Mouse (Mus musculus) CH12.LX (cell line): ENCODE measurements around the gene Robo3. TPM values are rescaled to one million over a fixed set of nuclear protein-coding genes. Genes with fewer than 3 reads are reported as not detected.

Experiments used
- DNase-seq: peaks from one replicate; pipeline ENCODE4 v3.0.0-alpha.2; 2013; ENCODE audit errors: extremely low read depth
- H3K27ac ChIP-seq: 2 replicates; pipeline ENCODE4 v1.5.1; 2012; ENCODE audit warnings: low read depth, mild to moderate bottlenecking, control low read depth, moderate library complexity; ENCODE audit not compliant: insufficient read depth
- H3K27me3 ChIP-seq: replicated peaks from 2 replicates; pipeline ENCODE3; 2012; ENCODE audit warnings: inconsistent platforms
- H3K36me3 ChIP-seq, 2 experiments: replicated peaks in 1 of 2; 2 replicates each; pipeline versions ENCODE3 to v1.6.1; 2012; ENCODE audit warnings: inconsistent platforms in 1 of 2, low read length in 1 of 2, mild to moderate bottlenecking in 1 of 2, mixed read lengths in 1 of 2, moderate library complexity in 1 of 2; ENCODE audit not compliant: control insufficient read depth in 1 of 2, insufficient read depth in 1 of 2
- H3K4me1 ChIP-seq, 2 experiments: 2 replicates each; pipeline ENCODE4 v1.6.1; 2012; ENCODE audit warnings: inconsistent platforms in 1 of 2, moderate library complexity in 1 of 2; ENCODE audit not compliant: insufficient read depth in 2 of 2, control insufficient read depth in 1 of 2
- H3K4me2 ChIP-seq: 2 replicates; pipeline ENCODE4 v1.6.1; 2012; ENCODE audit warnings: low read depth, mild to moderate bottlenecking, control low read depth; ENCODE audit not compliant: poor library complexity, insufficient read depth, severe bottlenecking
- H3K4me3 ChIP-seq, 3 experiments: fragments of 150-350 bp in 1 of 3; sonication (generic) in 1 of 3; replicated peaks in 1 of 3; 2 replicates each; pipeline versions ENCODE3 to v1.5.1; 2011 to 2012; ENCODE audit warnings: low read depth in 2 of 3, low read length in 2 of 3, mild to moderate bottlenecking in 2 of 3, moderate library complexity in 2 of 3, control low read depth in 1 of 3, improper control_type of control experiment in 1 of 3, inconsistent platforms in 1 of 3, mixed read lengths in 1 of 3; ENCODE audit not compliant: poor library complexity in 1 of 3
- H3K79me2 ChIP-seq: replicated peaks from 2 replicates; pipeline ENCODE4 v1.6.1; 2012; ENCODE audit warnings: mild to moderate bottlenecking, moderate library complexity; ENCODE audit not compliant: control insufficient read depth, poor library complexity, insufficient read depth, severe bottlenecking; ENCODE audit errors: extremely low read depth
- H3K9ac ChIP-seq: 2 replicates; pipeline ENCODE4 v1.6.1; 2012; ENCODE audit warnings: low read depth, mild to moderate bottlenecking, control low read depth, moderate library complexity; ENCODE audit not compliant: insufficient read depth
- H3K9me3 ChIP-seq: replicated peaks from 2 replicates; pipeline ENCODE3; 2012; ENCODE audit warnings: low read length, inconsistent platforms, mixed read lengths
- CHD2 ChIP-seq: IDR thresholded peaks from 2 replicates; pipeline ENCODE4 v1.6.1; 2011; ENCODE audit warnings: low read length, improper control_type of control experiment
- ELF1 ChIP-seq: IDR thresholded peaks from 2 replicates; pipeline ENCODE4 v1.6.1; 2014; ENCODE audit warnings: low read depth, mild to moderate bottlenecking, inconsistent platforms, low read length, improper control_type of control experiment
- ETS1 ChIP-seq: conservative IDR thresholded peaks from 2 replicates; pipeline ENCODE4 v1.6.1; 2012; ENCODE audit warnings: low read depth, mild to moderate bottlenecking, inconsistent platforms, low read length, improper control_type of control experiment, moderate library complexity
- HCFC1 ChIP-seq: IDR thresholded peaks from 2 replicates; pipeline ENCODE4 v1.6.1; 2012; ENCODE audit warnings: low read depth, mild to moderate bottlenecking, inconsistent platforms, low read length, improper control_type of control experiment
- JUN ChIP-seq: IDR thresholded peaks from 2 replicates; pipeline ENCODE4 v1.6.1; 2011; ENCODE audit warnings: low read depth, mild to moderate bottlenecking, low read length, improper control_type of control experiment, moderate library complexity; ENCODE audit not compliant: insufficient read depth
- MAFK ChIP-seq: IDR thresholded peaks from 2 replicates; pipeline ENCODE4 v1.6.1; 2011; ENCODE audit warnings: low read length, improper control_type of control experiment; ENCODE audit not compliant: insufficient replicate concordance
- MAZ ChIP-seq: IDR thresholded peaks from 2 replicates; pipeline ENCODE4 v1.6.1; 2012; ENCODE audit warnings: low read depth, mild to moderate bottlenecking, inconsistent platforms, low read length, improper control_type of control experiment, moderate library complexity
- MEF2A ChIP-seq: IDR thresholded peaks from 2 replicates; pipeline ENCODE4 v1.6.1; 2014; ENCODE audit warnings: low read depth, mild to moderate bottlenecking, inconsistent platforms, low read length, improper control_type of control experiment, borderline replicate concordance
- NELFE ChIP-seq: IDR thresholded peaks from 2 replicates; pipeline ENCODE4 v1.6.1; 2011; ENCODE audit warnings: low read depth, low read length, improper control_type of control experiment
- NRF1 ChIP-seq: IDR thresholded peaks from 2 replicates; pipeline ENCODE4 v1.6.1; 2014; ENCODE audit warnings: low read depth, mild to moderate bottlenecking, inconsistent platforms, low read length, improper control_type of control experiment, moderate library complexity
- PAX5 ChIP-seq: IDR thresholded peaks from 2 replicates; pipeline ENCODE4 v1.6.1; 2012; ENCODE audit warnings: low read length, inconsistent platforms, mixed read lengths
- POLR2AphosphoS2 ChIP-seq: IDR thresholded peaks from 2 replicates; pipeline ENCODE4 v1.6.1; 2011; ENCODE audit warnings: low read depth, low read length, improper control_type of control experiment
- RAD21 ChIP-seq: IDR thresholded peaks from 2 replicates; pipeline ENCODE4 v1.6.1; 2011; ENCODE audit warnings: low read depth, mild to moderate bottlenecking, low read length, improper control_type of control experiment, moderate library complexity
- RCOR1 ChIP-seq: conservative IDR thresholded peaks from 2 replicates; pipeline ENCODE4 v1.6.1; 2012; ENCODE audit warnings: low read depth, mild to moderate bottlenecking, inconsistent platforms, low read length, improper control_type of control experiment
- SIN3A ChIP-seq: IDR thresholded peaks from 2 replicates; pipeline ENCODE4 v1.6.1; 2012; ENCODE audit warnings: low read length, improper control_type of control experiment, inconsistent platforms
- TBP ChIP-seq: conservative IDR thresholded peaks from 2 replicates; pipeline ENCODE4 v1.6.1; 2011; ENCODE audit warnings: low read depth, low read length, improper control_type of control experiment
- TCF12 ChIP-seq: IDR thresholded peaks from 2 replicates; pipeline ENCODE4 v1.6.1; 2014; ENCODE audit warnings: low read depth, mild to moderate bottlenecking, inconsistent platforms, low read length, improper control_type of control experiment
- UBTF ChIP-seq: IDR thresholded peaks from 2 replicates; pipeline ENCODE4 v1.6.1; 2012; ENCODE audit warnings: low read depth, mild to moderate bottlenecking, inconsistent platforms, low read length, improper control_type of control experiment, moderate library complexity
- USF1 ChIP-seq: IDR thresholded peaks from 2 replicates; pipeline ENCODE4 v1.6.1; 2014; ENCODE audit warnings: low read depth, mild to moderate bottlenecking, inconsistent platforms, low read length, improper control_type of control experiment
- USF2 ChIP-seq: conservative IDR thresholded peaks from 2 replicates; pipeline ENCODE4 v1.6.1; 2011; ENCODE audit warnings: low read depth, low read length, improper control_type of control experiment
- ZC3H11A ChIP-seq: IDR thresholded peaks from 2 replicates; pipeline ENCODE4 v1.6.1; 2012; ENCODE audit warnings: low read depth, mild to moderate bottlenecking, inconsistent platforms, low read length, improper control_type of control experiment
- ZKSCAN1 ChIP-seq: IDR thresholded peaks from 2 replicates; pipeline ENCODE4 v1.6.1; 2012; ENCODE audit warnings: low read depth, inconsistent platforms, low read length, improper control_type of control experiment, borderline replicate concordance
- ZNF384 ChIP-seq: IDR thresholded peaks from 2 replicates; pipeline ENCODE4 v1.6.1; 2012; ENCODE audit warnings: low read depth, low read length, improper control_type of control experiment, inconsistent platforms
- dilution Hi-C: fragments of 300-500 bp; cut with MboI; formaldehyde crosslinking; loops from 2 replicates; pipeline ENCODE4 v1.14.3; 2020; ENCODE audit warnings: low sequenced_read_pairs; ENCODE audit not compliant: extremely low pct_unique_long_range_greater_than_20kb, extremely low pct_ligation_motif_present
- in situ Hi-C: fragments of 300-500 bp; cut with MboI; formaldehyde crosslinking; loops from 3 replicates; pipeline ENCODE4 v1.14.3; 2019; ENCODE audit warnings: low sequenced_read_pairs, low pct_ligation_motif_present, low pct_unique_long_range_greater_than_20kb, mixed read lengths
- polyA plus RNA-seq: library from polyadenylated mRNA; unstranded; fragments of >175 nt; gene quantifications from 2 replicates; pipeline ENCODE4 v1.2.1, GENCODE M21; 2012; ENCODE audit warnings: low read depth; ENCODE audit not compliant: insufficient read length
- total RNA-seq, 2 experiments: library from RNA; depleted of rRNA; stranded (reverse); fragments of 300-350 nt in 1 of 2; fragments of >200 nt in 1 of 2; gene quantifications; 2 replicates each; pipeline ENCODE4 v1.2.3; 2012 to 2014

Gene Robo3
- total and polyA plus RNA-seq, 3 experiments = 0.41 to 0.76 (median 0.59) TPM

- Histone ChIP-seq H3K27me3 (no peaks in the 10 kb centered on the region), H3K9ac (no peak overlapping the region), H3K4me1 (peaks cover 2 to 4% of the 10 kb centered on the region in 2 experiments; a peak in 2 of 4 replicates), H3K9me3 (no peaks in the 10 kb centered on the region), H3K4me3 (no peak overlapping the region), H3K79me2 (no peaks in the 10 kb centered on the region), H3K4me2 (no peak overlapping the region), H3K36me3 (no peaks in the 10 kb centered on the region), H3K27ac (no peak overlapping the region)
- dilution Hi-C loops (no loop called here), in situ Hi-C loops (no loop called here)
- no peak for TF ChIP-seq HCFC1
- no peak for TF ChIP-seq TCF12
- TF ChIP-seq NRF1 = no peak
- no peak for TF ChIP-seq MAFK
- no peak for TF ChIP-seq MAZ
- TF ChIP-seq RCOR1 = no peak
- no peak for TF ChIP-seq UBTF
- TF ChIP-seq USF1 = no peak
- TF ChIP-seq USF2 = no peak
- no peak for TF ChIP-seq RAD21
- TF ChIP-seq ETS1 = no peak
- TF ChIP-seq ELF1 = no peak
- no peak for TF ChIP-seq MEF2A
- no peak for TF ChIP-seq NELFE
- TF ChIP-seq ZC3H11A = no peak
- TF ChIP-seq ZNF384 = no peak
- no peak for TF ChIP-seq SIN3A
- no peak for TF ChIP-seq JUN
- no peak for TF ChIP-seq CHD2
- no peak for DNase-seq
Observed at GRCm38 (mm10) chr9:37383161-37383560, 49.9 kb downstream of the Robo3 start.

- Histone ChIP-seq H3K4me2 (no peak overlapping the region), H3K4me3 (no peak overlapping the region), H3K9me3 (no peaks in the 10 kb centered on the region)
- in situ Hi-C loops (no loop called here), dilution Hi-C loops (no loop called here)
- no peak for TF ChIP-seq POLR2AphosphoS2
- no peak for TF ChIP-seq PAX5
- no peak for TF ChIP-seq MEF2A
- no peak for TF ChIP-seq USF1
- TF ChIP-seq ZC3H11A = no peak
- TF ChIP-seq NELFE = no peak
- TF ChIP-seq ZKSCAN1 = no peak
- no peak for TF ChIP-seq TBP
- TF ChIP-seq, all 38 proteins: peak for 0
- no peaks in the 10 kb centered on the region for H3K36me3 ChIP-seq
- DNase-seq = no peak
- H3K27me3 ChIP-seq = no peaks in the 10 kb centered on the region
- H3K9ac ChIP-seq = no peak overlapping the region
- no peaks in the 10 kb centered on the region for H3K79me2 ChIP-seq
- peaks cover 0 to 2% of the 10 kb centered on the region in 2 experiments; a peak in 1 of 4 replicates for H3K4me1 ChIP-seq
- H3K27ac ChIP-seq = no peak overlapping the region
Observed at GRCm38 (mm10) chr9:37375718-37376117, 57.3 kb downstream of the Robo3 start.
